Mouse (Mus musculus): ENCODE data around the gene Ambra1.

DNA sequence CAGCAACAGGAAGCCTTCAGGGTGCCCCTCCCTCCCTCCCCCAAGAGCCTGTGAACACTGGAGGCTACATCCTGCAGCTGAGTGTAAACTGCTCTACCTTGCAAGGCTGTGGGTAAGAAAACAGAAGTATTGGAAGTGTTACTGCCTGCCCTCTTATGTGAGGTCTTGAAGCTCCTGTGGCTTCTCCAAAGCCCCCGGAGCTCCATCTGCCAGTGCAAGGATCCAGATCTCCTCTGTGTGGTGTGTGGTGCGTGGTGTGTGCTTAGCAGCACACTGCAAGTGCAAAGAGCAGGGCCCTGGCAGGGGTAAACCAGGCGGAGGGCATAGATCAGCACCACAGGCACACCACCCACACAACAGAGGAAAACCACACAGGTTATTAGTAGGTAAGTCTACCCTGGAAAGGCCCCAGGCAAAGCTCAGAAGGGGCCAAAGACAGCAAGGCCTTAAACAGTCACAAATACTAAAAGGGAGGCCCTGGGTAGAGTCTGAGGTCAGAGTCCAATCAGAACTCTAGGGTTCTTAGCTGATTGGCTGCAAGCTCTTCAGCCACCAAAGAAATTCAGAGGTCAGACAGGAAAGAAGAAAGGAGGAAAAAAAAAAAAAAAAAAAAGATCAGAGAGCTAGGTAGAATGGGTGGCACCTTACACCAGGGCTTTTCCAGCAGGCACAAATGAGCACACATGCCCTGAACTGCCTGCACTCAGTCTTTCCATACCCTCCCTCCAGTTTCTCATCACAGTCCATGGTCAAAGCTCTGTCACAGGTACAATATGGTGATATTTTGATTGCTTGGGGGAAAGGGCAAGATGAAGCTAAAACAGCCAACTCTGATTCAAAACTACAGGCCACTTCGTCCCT, 232.2 kb downstream of the Ambra1 start:
- TF ChIP-seq USF1 (IDR thresholded peaks at IDR 0.05; ENCODE audit: low read depth) (no peak), MYOD1 (IDR thresholded peaks at IDR 0.05; ENCODE audit: control insufficient read depth, insufficient read length, low read depth) (no peak), CTCF (IDR thresholded peaks at IDR 0.05; ENCODE audit: control insufficient read depth, insufficient read depth, insufficient read length) (no peak)

Data from C2C12 (cell line).